ENCODE assay signal across 33 mouse cellular contexts in genomic region chr17:75495213-75495612, GRCm38 (mm10). TPM values are rescaled to one million over a fixed set of nuclear protein-coding genes. Genes with fewer than 3 reads are reported as not detected.
"Had no signal": no experiment of that assay in that cellular context is flagged by ENCODE, and none has a peak within 500 bp of the region (broad histone marks: within the 10 kb centered on the region; RNA-seq: fewer than 3 reads in every experiment).

No protein-coding gene starts in this region.

- H3K4me1 ChIP-seq: limb, embryonic 10.5 days; limb, embryonic 12.5 days; limb, embryonic 13.5 days; liver, embryonic 12.5 days; liver, embryonic 13.5 days; liver, embryonic 15.5 days; lung, embryonic 15.5 days; megakaryocyte, embryonic 14.5 days; midbrain, embryonic 10.5 days; midbrain, embryonic 12.5 days; midbrain, embryonic 13.5 days; midbrain, embryonic 15.5 days; neural tube, embryonic 12.5 days; neural tube, embryonic 13.5 days had no signal

- ATAC-seq: liver, embryonic 12.5 days; liver, postnatal 0 days; midbrain, embryonic 13.5 days; midbrain, embryonic 15.5 days; midbrain, embryonic 16.5 days had no signal

- H3K4me3 ChIP-seq: left cerebral cortex, adult 2 months; limb, embryonic 10.5 days; limb, embryonic 12.5 days; limb, embryonic 13.5 days; limb, embryonic 15.5 days; liver, embryonic 12.5 days; liver, embryonic 13.5 days; liver, embryonic 15.5 days; lung, embryonic 15.5 days; megakaryocyte, embryonic 14.5 days; midbrain, embryonic 10.5 days; midbrain, embryonic 12.5 days; midbrain, embryonic 13.5 days; midbrain, embryonic 15.5 days; myocyte; neural tube, embryonic 12.5 days; neural tube, embryonic 13.5 days had no signal

- H3K9me3 ChIP-seq: limb, embryonic 10.5 days; limb, embryonic 12.5 days; limb, embryonic 13.5 days; limb, embryonic 15.5 days; liver, embryonic 12.5 days; liver, embryonic 13.5 days; liver, embryonic 15.5 days; lung, embryonic 15.5 days; megakaryocyte, embryonic 14.5 days; midbrain, embryonic 10.5 days; midbrain, embryonic 12.5 days; midbrain, embryonic 13.5 days; midbrain, embryonic 15.5 days; neural tube, embryonic 12.5 days; neural tube, embryonic 13.5 days had no signal

- H3K27me3 ChIP-seq: limb, embryonic 12.5 days; limb, embryonic 13.5 days; limb, embryonic 15.5 days; liver, embryonic 12.5 days; liver, embryonic 13.5 days; liver, embryonic 15.5 days; lung, embryonic 15.5 days; megakaryocyte, embryonic 14.5 days; midbrain, embryonic 12.5 days; midbrain, embryonic 13.5 days; midbrain, embryonic 15.5 days; neural tube, embryonic 12.5 days; neural tube, embryonic 13.5 days had no signal

- H3K9ac ChIP-seq: limb, embryonic 12.5 days; limb, embryonic 13.5 days; limb, embryonic 15.5 days; liver, embryonic 12.5 days; liver, embryonic 13.5 days; liver, embryonic 14.5 days; liver, embryonic 15.5 days; liver, postnatal 0 days; lung, embryonic 14.5 days; lung, embryonic 15.5 days; midbrain, embryonic 12.5 days; midbrain, embryonic 13.5 days; midbrain, embryonic 15.5 days; neural tube, embryonic 12.5 days; neural tube, embryonic 13.5 days had no signal

- H3K27ac ChIP-seq: left cerebral cortex, adult 2 months; limb, embryonic 10.5 days; limb, embryonic 12.5 days; limb, embryonic 13.5 days; limb, embryonic 15.5 days; liver, embryonic 12.5 days; liver, embryonic 13.5 days; liver, embryonic 14.5 days; liver, embryonic 15.5 days; lung, embryonic 15.5 days; macrophage; midbrain, embryonic 10.5 days; midbrain, embryonic 12.5 days; midbrain, embryonic 13.5 days; midbrain, embryonic 15.5 days; neural tube, embryonic 12.5 days; neural tube, embryonic 13.5 days had no signal

- H3K36me3 ChIP-seq: limb, embryonic 10.5 days; limb, embryonic 12.5 days; limb, embryonic 13.5 days; limb, embryonic 15.5 days; liver, embryonic 12.5 days; liver, embryonic 13.5 days; liver, embryonic 15.5 days; lung, embryonic 15.5 days; midbrain, embryonic 10.5 days; midbrain, embryonic 12.5 days; midbrain, embryonic 13.5 days; midbrain, embryonic 15.5 days; neural tube, embryonic 12.5 days; neural tube, embryonic 13.5 days had no signal

- H3K4me2 ChIP-seq: limb, embryonic 12.5 days; limb, embryonic 13.5 days; limb, embryonic 15.5 days; liver, embryonic 11.5 days; liver, embryonic 12.5 days; liver, embryonic 13.5 days; liver, embryonic 15.5 days; lung, embryonic 14.5 days; lung, embryonic 15.5 days; midbrain, embryonic 11.5 days; midbrain, embryonic 12.5 days; midbrain, embryonic 13.5 days; midbrain, embryonic 15.5 days; neural tube, embryonic 12.5 days; neural tube, embryonic 13.5 days had no signal

- DNase-seq: left cerebral cortex, postnatal 4 days; liver; liver, embryonic 13.5 days; liver, postnatal 0 days; lung, adult 18-20 months; lung, adult 2 months; lung, embryonic 14.5 days; lung, postnatal 10 days; lung, postnatal 36 days; lung, postnatal 4 days; midbrain, embryonic 14.5 days had no signal

RNA-seq across cellular contexts. Expression of gene Rasgrp3, which starts 59.5 kb away (rescaled TPM):
- total RNA-seq: megakaryocyte-erythroid progenitor cell, adult 5-6 weeks had no signal
